Mouse (Mus musculus) induced T-regulatory cell, adult 2 months (primary cell): ENCODE results near the gene Cerkl.

Experiments
- DNase-seq: peaks from one replicate; pipeline ENCODE4 v3.0.0-alpha.2; 2012; ENCODE audit warnings: low read depth

Gene Cerkl

GRCm38 (mm10) chr2:79443401-79443800 is 13.2 kb downstream of the Cerkl start:
- DNase-seq, result no peak

- DNase-seq, result no peak
Measured at GRCm38 (mm10) chr2:79442906-79443305, 13.7 kb downstream of the Cerkl start.

GRCm38 (mm10) chr2:79442227-79442626 is 14.4 kb downstream of the Cerkl start:
- no peak for DNase-seq

- DNase-seq, result no peak
Measured at GRCm38 (mm10) chr2:79430061-79430460, 26.5 kb downstream of the Cerkl start.

GRCm38 (mm10) chr2:79429650-79430049 is 26.9 kb downstream of the Cerkl start:
- no peak for DNase-seq

- no peak for DNase-seq
Measured at GRCm38 (mm10) chr2:79429108-79429507, 27.5 kb downstream of the Cerkl start.

- no peak for DNase-seq
Measured at GRCm38 (mm10) chr2:79428569-79429104, 27.9 kb downstream of the Cerkl start.

- no peak for DNase-seq
Measured at GRCm38 (mm10) chr2:79428022-79428421, 28.6 kb downstream of the Cerkl start.

GRCm38 (mm10) chr2:79421696-79422095 is 34.9 kb downstream of the Cerkl start:
- no peak for DNase-seq

GRCm38 (mm10) chr2:79414505-79414904 is 42.1 kb downstream of the Cerkl start:
- no peak for DNase-seq

GRCm38 (mm10) chr2:79410903-79411255 is 45.7 kb downstream of the Cerkl start:
- DNase-seq, result no peak

GRCm38 (mm10) chr2:79410247-79410902 is 46.2 kb downstream of the Cerkl start:
- DNase-seq, result no peak

- no peak for DNase-seq
Measured at GRCm38 (mm10) chr2:79405661-79406405, 50.8 kb downstream of the Cerkl start.

- no peak for DNase-seq
Measured at GRCm38 (mm10) chr2:79400045-79400444, 56.5 kb downstream of the Cerkl start.

- no peak for DNase-seq
Measured at GRCm38 (mm10) chr2:79399234-79400000, 57.2 kb downstream of the Cerkl start.

GRCm38 (mm10) chr2:79398831-79399230 is 57.8 kb downstream of the Cerkl start:
- no peak for DNase-seq

GRCm38 (mm10) chr2:79398343-79398742 is 58.2 kb downstream of the Cerkl start:
- DNase-seq, result no peak

- DNase-seq, result no peak
Measured at GRCm38 (mm10) chr2:79397107-79397506, 59.5 kb downstream of the Cerkl start.

GRCm38 (mm10) chr2:79379087-79380041 is 77.2 kb downstream of the Cerkl start:
- no peak for DNase-seq

GRCm38 (mm10) chr2:79378346-79379086 is 78.1 kb downstream of the Cerkl start:
- DNase-seq, result no peak
